Mouse (Mus musculus): ENCODE results near the gene Thap2. TPM values are rescaled to one million over a fixed set of nuclear protein-coding genes. Genes with fewer than 3 reads are reported as not detected.

Thap2 gene
- polyA plus RNA-seq, 1 experiment from 2014 or later = 26.2 TPM

- Histone ChIP-seq H3K9me3 (no peaks in the 10 kb centered on the region), H3K36me3 (replicated peaks) (peaks cover 21% of the 10 kb centered on the region), H3K27ac (replicated peaks) (peak overlapping the region; percentile 92), H3K27me3 (replicated peaks; ENCODE audit: low read depth, poor library complexity, severe bottlenecking) (no peaks in the 10 kb centered on the region), H3K4me1 (peaks cover 30% of the 10 kb centered on the region), H3K4me3 (peak overlapping the region; percentile 93)
- WGBS = 39% methylated on average over 12 of the region's 12 CpGs
- DNase-seq (ENCODE audit: low spot score) = no peak
These were observed 1.2 kb downstream of the Thap2 start for GRCm38 (mm10) chr10:115382846-115383643.

- peaks cover 19% of the 10 kb centered on the region for H3K4me1 ChIP-seq
- 91% methylated on average over 2 of the region's 2 CpGs for WGBS
- peaks cover 19% of the 10 kb centered on the region for H3K36me3 ChIP-seq (replicated peaks)
- no peak overlapping the region for H3K4me3 ChIP-seq
- no peaks in the 10 kb centered on the region for H3K27me3 ChIP-seq (replicated peaks; ENCODE audit: low read depth, poor library complexity, severe bottlenecking)
- no peak overlapping the region for H3K27ac ChIP-seq (replicated peaks)
- DNase-seq (ENCODE audit: low spot score) = no peak
- no peaks in the 10 kb centered on the region for H3K9me3 ChIP-seq
These were observed 2.6 kb downstream of the Thap2 start for GRCm38 (mm10) chr10:115381506-115382084.

- peak overlapping the region; percentile 68 for H3K4me3 ChIP-seq
- H3K27ac ChIP-seq (replicated peaks) = peak overlapping the region; percentile 92; the same call in 1 of the 2 replicates
- WGBS = 88% methylated on average over 4 of the region's 4 CpGs
These were observed 21.1 kb downstream of the Thap2 start for GRCm38 (mm10) chr10:115363151-115363550.

GRCm38 (mm10) chr10:115362623-115362964 lies 21.6 kb downstream of the Thap2 start:
- DNase-seq (ENCODE audit: low spot score) = no peak
- WGBS = 7% methylated on average over 9 of the region's 9 CpGs
- H3K27me3 ChIP-seq (replicated peaks; ENCODE audit: low read depth, poor library complexity, severe bottlenecking) = no peaks in the 10 kb centered on the region
- peaks cover 21% of the 10 kb centered on the region for H3K4me1 ChIP-seq
- no peaks in the 10 kb centered on the region for H3K9me3 ChIP-seq
- peak overlapping the region; percentile 92 for H3K27ac ChIP-seq (replicated peaks)
- H3K36me3 ChIP-seq (replicated peaks) = no peaks in the 10 kb centered on the region
- peak overlapping the region; percentile 68 for H3K4me3 ChIP-seq

More at GRCm38 (mm10) chr10:115363151-115363550, 21.1 kb downstream of the Thap2 start:
- DNase-seq (ENCODE audit: low spot score) = no peak
- Histone ChIP-seq H3K4me1 (peaks cover 21% of the 10 kb centered on the region), H3K9me3 (no peaks in the 10 kb centered on the region), H3K27me3 (replicated peaks; ENCODE audit: low read depth, poor library complexity, severe bottlenecking) (no peaks in the 10 kb centered on the region), H3K36me3 (replicated peaks) (no peaks in the 10 kb centered on the region)

- Histone ChIP-seq H3K27ac (replicated peaks) (peak within 1 kb of the TSS; percentile 92), H3K9me3 (no peaks in the 10 kb centered on the region), H3K4me3 (peak within 1 kb of the TSS; percentile 68), H3K27me3 (replicated peaks; ENCODE audit: low read depth, poor library complexity, severe bottlenecking) (no peaks in the 10 kb centered on the region), H3K36me3 (replicated peaks) (peaks cover 3% of the 10 kb centered on the region), H3K4me1 (peaks cover 21% of the 10 kb centered on the region)
- peak; percentile 97 for DNase-seq (ENCODE audit: low spot score)
- WGBS = under 1% methylated on average over 58 of the region's 58 CpGs
These were observed 22.2 kb downstream of the Thap2 start, which contains the start of gene Tmem19 for GRCm38 (mm10) chr10:115361840-115362622. TSS of gene Tmem19 (minus strand) at chr10:115362501.

- H3K9me3 ChIP-seq = no peaks in the 10 kb centered on the region
- WGBS = 92% methylated on average over 7 of the region's 7 CpGs
- no peak for DNase-seq (ENCODE audit: low spot score)
- H3K27ac ChIP-seq (replicated peaks) = no peak overlapping the region
- no peaks in the 10 kb centered on the region for H3K27me3 ChIP-seq (replicated peaks; ENCODE audit: low read depth, poor library complexity, severe bottlenecking)
- H3K36me3 ChIP-seq (replicated peaks) = peaks cover 16% of the 10 kb centered on the region
- H3K4me1 ChIP-seq = peaks cover 21% of the 10 kb centered on the region
- no peak overlapping the region for H3K4me3 ChIP-seq
These were observed 25.2 kb downstream of the Thap2 start for GRCm38 (mm10) chr10:115359066-115359465.

GRCm38 (mm10) chr10:115358216-115358919 lies 25.9 kb downstream of the Thap2 start:
- Histone ChIP-seq H3K4me1 (peaks cover 21% of the 10 kb centered on the region), H3K4me3 (no peak overlapping the region), H3K27ac (replicated peaks) (no peak overlapping the region), H3K9me3 (no peaks in the 10 kb centered on the region), H3K36me3 (replicated peaks) (peaks cover 16% of the 10 kb centered on the region), H3K27me3 (replicated peaks; ENCODE audit: low read depth, poor library complexity, severe bottlenecking) (no peaks in the 10 kb centered on the region)
- no peak for DNase-seq (ENCODE audit: low spot score)
- WGBS = 92% methylated on average over 17 of the region's 17 CpGs

GRCm38 (mm10) chr10:115356106-115356505 lies 28.1 kb downstream of the Thap2 start:
- H3K36me3 ChIP-seq (replicated peaks) = peaks cover 16% of the 10 kb centered on the region
- no peak overlapping the region for H3K4me3 ChIP-seq
- no peak overlapping the region for H3K27ac ChIP-seq (replicated peaks)
- no peaks in the 10 kb centered on the region for H3K9me3 ChIP-seq
- DNase-seq (ENCODE audit: low spot score) = no peak
- 84% methylated on average over 6 of the region's 7 CpGs for WGBS
- no peaks in the 10 kb centered on the region for H3K27me3 ChIP-seq (replicated peaks; ENCODE audit: low read depth, poor library complexity, severe bottlenecking)
- H3K4me1 ChIP-seq = peaks cover 6% of the 10 kb centered on the region

- Histone ChIP-seq H3K4me1 (no peaks in the 10 kb centered on the region), H3K27me3 (replicated peaks; ENCODE audit: low read depth, poor library complexity, severe bottlenecking) (no peaks in the 10 kb centered on the region), H3K9me3 (no peaks in the 10 kb centered on the region), H3K27ac (replicated peaks) (no peak overlapping the region), H3K36me3 (replicated peaks) (peaks cover 16% of the 10 kb centered on the region), H3K4me3 (no peak overlapping the region)
- WGBS = 89% methylated on average over 6 of the region's 6 CpGs
- DNase-seq (ENCODE audit: low spot score) = no peak
These were observed 29.2 kb downstream of the Thap2 start for GRCm38 (mm10) chr10:115355016-115355415.

GRCm38 (mm10) chr10:115354553-115354952 lies 29.7 kb downstream of the Thap2 start:
- H3K9me3 ChIP-seq = no peaks in the 10 kb centered on the region
- H3K4me3 ChIP-seq = no peak overlapping the region
- H3K27ac ChIP-seq (replicated peaks) = no peak overlapping the region
- WGBS = 72% methylated on average over 6 of the region's 6 CpGs
- peaks cover 16% of the 10 kb centered on the region for H3K36me3 ChIP-seq (replicated peaks)
- no peak for DNase-seq (ENCODE audit: low spot score)
- H3K27me3 ChIP-seq (replicated peaks; ENCODE audit: low read depth, poor library complexity, severe bottlenecking) = no peaks in the 10 kb centered on the region
- no peaks in the 10 kb centered on the region for H3K4me1 ChIP-seq

- DNase-seq (ENCODE audit: low spot score) = no peak
These were observed 33.3 kb downstream of the Thap2 start for GRCm38 (mm10) chr10:115350810-115351397.

GRCm38 (mm10) chr10:115349509-115349908 lies 34.7 kb downstream of the Thap2 start:
- 90% methylated on average over 7 of the region's 7 CpGs for WGBS
- no peak for DNase-seq (ENCODE audit: low spot score)
- H3K27me3 ChIP-seq (replicated peaks; ENCODE audit: low read depth, poor library complexity, severe bottlenecking) = no peaks in the 10 kb centered on the region
- no peaks in the 10 kb centered on the region for H3K9me3 ChIP-seq
- H3K4me1 ChIP-seq = no peaks in the 10 kb centered on the region
- no peak overlapping the region for H3K27ac ChIP-seq (replicated peaks)
- H3K36me3 ChIP-seq (replicated peaks) = peaks cover 24% of the 10 kb centered on the region
- H3K4me3 ChIP-seq = no peak overlapping the region

More at GRCm38 (mm10) chr10:115350810-115351397, 33.3 kb downstream of the Thap2 start:
- Histone ChIP-seq H3K27me3 (replicated peaks; ENCODE audit: low read depth, poor library complexity, severe bottlenecking) (no peaks in the 10 kb centered on the region), H3K27ac (replicated peaks) (no peak overlapping the region), H3K4me1 (no peaks in the 10 kb centered on the region), H3K4me3 (no peak overlapping the region), H3K9me3 (no peaks in the 10 kb centered on the region), H3K36me3 (replicated peaks) (peaks cover 16% of the 10 kb centered on the region)
- 71% methylated on average over 2 of the region's 2 CpGs for WGBS
